Mouse (Mus musculus) thymus, adult 2 months (tissue): ENCODE data around the gene Ski. TPM values are rescaled to one million over a fixed set of nuclear protein-coding genes. Genes with fewer than 3 reads are reported as not detected.

Source experiments
- DNase-seq: peaks from one replicate; pipeline ENCODE4 v3.0.0; 2021
- H3K27ac ChIP-seq: fragments of 200-500 bp; 2 replicates; pipeline ENCODE4 v1.5.1; 2012; ENCODE audit warnings: low read length, control low read depth; ENCODE audit not compliant: control insufficient read depth, insufficient read depth
- H3K27me3 ChIP-seq: fragments of 200-500 bp; 2 replicates; pipeline ENCODE4 v1.6.1; 2012; ENCODE audit warnings: mild to moderate bottlenecking, low read length, moderate library complexity, mixed read lengths; ENCODE audit not compliant: control insufficient read depth, insufficient read depth
- H3K36me3 ChIP-seq: fragments of 200-500 bp; 2 replicates; pipeline ENCODE4 v1.6.1; 2012; ENCODE audit warnings: mild to moderate bottlenecking, low read length, moderate library complexity; ENCODE audit not compliant: control insufficient read depth, insufficient read depth
- H3K4me1 ChIP-seq: fragments of 200-500 bp; replicated peaks from 2 replicates; pipeline ENCODE4 v1.6.1; 2012; ENCODE audit warnings: low read length; ENCODE audit not compliant: control insufficient read depth, insufficient read depth
- H3K4me3 ChIP-seq: fragments of 200-500 bp; 2 replicates; pipeline ENCODE4 v1.5.1; 2012; ENCODE audit warnings: mild to moderate bottlenecking, low read length, control low read depth, moderate library complexity; ENCODE audit not compliant: control insufficient read depth, insufficient read depth
- CTCF ChIP-seq: fragments of 200-500 bp; IDR thresholded peaks from 2 replicates; pipeline ENCODE4 v1.5.1; 2012; ENCODE audit warnings: mild to moderate bottlenecking, control low read depth, low read length, moderate library complexity, borderline replicate concordance; ENCODE audit not compliant: control insufficient read depth, poor library complexity, insufficient read depth; ENCODE audit errors: extremely low read depth
- POLR2A ChIP-seq: fragments of 200-500 bp; IDR thresholded peaks from 2 replicates; pipeline ENCODE4 v1.6.1; 2012; ENCODE audit warnings: mild to moderate bottlenecking, low read length, control low read depth, moderate library complexity; ENCODE audit not compliant: control insufficient read depth, poor library complexity, insufficient read depth; ENCODE audit errors: extremely low read depth
- WGBS: fragments of 180-500 bp; shearing (Covaris S2); methylation state at CpG from one replicate; pipeline ENCODE4 v1.1.7; 2018; 5-methylcytosine and 5-hydroxymethylcytosine counted together
- polyA plus RNA-seq: library from polyadenylated mRNA; depleted of rRNA; stranded (reverse); fragments of >200 nt; gene quantifications from 2 replicates; pipeline ENCODE4 v1.2.3, GENCODE M21; 2012

Gene Ski
- polyA plus RNA-seq, 1 experiment: 70.5 TPM

GRCm38 (mm10) chr4:155171961-155172533, 50.3 kb downstream of the Ski start:
- Histone ChIP-seq H3K36me3 (no peaks in the 10 kb centered on the region), H3K27ac (no peak overlapping the region; the same call in 1 of the 2 replicates), H3K4me3 (no peak overlapping the region), H3K4me1 (peaks cover 67% of the 10 kb centered on the region), H3K27me3 (no peaks in the 10 kb centered on the region)
- WGBS: 25% methylated on average over 5 of the region's 5 CpGs
- DNase-seq: no peak
- TF ChIP-seq CTCF (no peak), POLR2A (no peak)

- peaks cover 58% of the 10 kb centered on the region for H3K4me1 ChIP-seq
- WGBS: 91% methylated on average over 8 of the region's 8 CpGs
- H3K4me3 ChIP-seq: no peak overlapping the region
- H3K36me3 ChIP-seq: no peaks in the 10 kb centered on the region
- no peak for DNase-seq
- H3K27ac ChIP-seq: no peak overlapping the region
- H3K27me3 ChIP-seq: no peaks in the 10 kb centered on the region
- TF ChIP-seq CTCF: no peak
- no peak for TF ChIP-seq POLR2A
These were observed 51.7 kb downstream of the Ski start for GRCm38 (mm10) chr4:155170614-155171212.

GRCm38 (mm10) chr4:155168835-155169252, 53.5 kb downstream of the Ski start:
- Histone ChIP-seq H3K27ac (peak overlapping the region; percentile 37; the same call in 1 of the 2 replicates), H3K4me1 (peaks cover 62% of the 10 kb centered on the region), H3K36me3 (no peaks in the 10 kb centered on the region), H3K27me3 (no peaks in the 10 kb centered on the region), H3K4me3 (no peak overlapping the region)
- 12% methylated on average over 8 of the region's 8 CpGs for WGBS
- no peak for TF ChIP-seq POLR2A
- no peak for TF ChIP-seq CTCF
- peak; percentile 33 for DNase-seq

GRCm38 (mm10) chr4:155165861-155166260, 56.5 kb downstream of the Ski start:
- Histone ChIP-seq H3K4me1 (peaks cover 57% of the 10 kb centered on the region), H3K27ac (no peak overlapping the region), H3K27me3 (no peaks in the 10 kb centered on the region), H3K4me3 (no peak overlapping the region), H3K36me3 (no peaks in the 10 kb centered on the region)
- DNase-seq: no peak
- TF ChIP-seq POLR2A: no peak
- TF ChIP-seq CTCF: no peak

GRCm38 (mm10) chr4:155164550-155164949, 57.8 kb downstream of the Ski start:
- Histone ChIP-seq H3K27ac (no peak overlapping the region), H3K36me3 (no peaks in the 10 kb centered on the region; the same call in 1 of the 2 replicates), H3K27me3 (no peaks in the 10 kb centered on the region), H3K4me3 (no peak overlapping the region), H3K4me1 (peaks cover 62% of the 10 kb centered on the region)
- DNase-seq: no peak
- TF ChIP-seq POLR2A (no peak), CTCF (no peak)
- WGBS: 92% methylated on average over 6 of the region's 6 CpGs

GRCm38 (mm10) chr4:155163685-155164084, 58.7 kb downstream of the Ski start:
- peaks cover 6% of the 10 kb centered on the region for H3K36me3 ChIP-seq
- H3K4me1 ChIP-seq: peaks cover 57% of the 10 kb centered on the region
- DNase-seq: no peak
- no peaks in the 10 kb centered on the region for H3K27me3 ChIP-seq
- H3K4me3 ChIP-seq: no peak overlapping the region
- 67% methylated on average over 8 of the region's 8 CpGs for WGBS
- no peak for TF ChIP-seq POLR2A
- H3K27ac ChIP-seq: peak overlapping the region; percentile 89; the same call in 1 of the 2 replicates

GRCm38 (mm10) chr4:155163320-155163651, 59.1 kb downstream of the Ski start:
- 6% methylated on average over 4 of the region's 4 CpGs for WGBS
- H3K4me1 ChIP-seq: peaks cover 54% of the 10 kb centered on the region
- peaks cover 10% of the 10 kb centered on the region for H3K36me3 ChIP-seq
- DNase-seq: no peak
- H3K27ac ChIP-seq: peak overlapping the region; percentile 89
- no peak overlapping the region for H3K4me3 ChIP-seq
- no peaks in the 10 kb centered on the region for H3K27me3 ChIP-seq
- no peak for TF ChIP-seq CTCF
- no peak for TF ChIP-seq POLR2A
